In the genomic region with DNA sequence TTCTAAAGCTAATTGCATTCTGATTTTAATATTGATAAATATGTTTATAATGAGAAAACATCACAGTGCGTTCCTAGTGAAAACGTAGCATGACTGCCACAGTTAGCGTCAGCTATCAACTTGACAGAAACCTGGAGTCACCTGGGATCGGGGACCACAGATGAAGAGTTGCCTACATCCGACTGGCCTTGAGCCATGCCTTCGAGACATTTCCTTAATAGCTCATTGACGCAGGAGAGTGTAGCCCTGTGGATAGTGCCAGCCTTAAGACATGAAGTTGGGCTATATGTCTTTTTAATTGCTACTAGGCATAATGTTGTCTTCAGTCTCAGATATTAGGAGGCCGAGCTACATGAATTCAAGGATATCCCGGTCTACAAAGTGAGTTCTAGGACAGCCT, we compare ENCODE assay signal across 17 mouse cellular contexts.
A peak's percentile ranks its signal among the peaks of the same experiment; 100 is the strongest.
DNase-seq lines count a peak whose midpoint lies in the region; ATAC-seq lines count a peak whose summit lies in the region.
"Had no signal": no experiment of that assay in that cellular context is flagged by ENCODE, and none has a peak within 500 bp of the region (broad histone marks: within the 10 kb centered on the region; RNA-seq: fewer than 3 reads in every experiment).

No protein-coding gene starts in this region.

- 0 out of 2 replicates have a peak, but pooled peaks have one; percentile 29 for ATAC-seq in hindbrain, embryonic 12.5 days (ENCODE audit: low FRiP score)
- no peak for ATAC-seq in hindbrain, embryonic 11.5 days (ENCODE audit: low FRiP score)
- no peak for ATAC-seq in midbrain, embryonic 16.5 days
- ATAC-seq in forebrain, embryonic 11.5 days (replicated peaks; ENCODE audit: low FRiP score): peak; percentile 58; the same call in 1 of the 2 replicates
- ATAC-seq in forebrain, embryonic 15.5 days (replicated peaks): peak; percentile 62; the same call in 1 of the 2 replicates
- ATAC-seq: intestine, embryonic 16.5 days had no signal

- DNase-seq in hindbrain, embryonic 11.5 days (ENCODE audit: low spot score): no peak
- DNase-seq in midbrain, embryonic 10.5 days (ENCODE audit: low spot score): no peak
- DNase-seq in forebrain, embryonic 11.5 days (ENCODE audit: low spot score): no peak
- no peak for DNase-seq in heart, adult 9 months (ENCODE audit: low spot score in 2 of 2)
- no peak for DNase-seq in right cerebral cortex, adult 2 months (ENCODE audit: low spot score in 2 of 2)
- DNase-seq: adrenal gland, postnatal 10 days; cerebellum, adult 11-12 months; cerebellum, adult 9-10 months; cerebellum, postnatal 25 days; gastrocnemius, postnatal 10 days; heart, adult 2 months had no signal

- H3K9ac ChIP-seq in hindbrain, embryonic 12.5 days: no peak overlapping the region
- no peak overlapping the region for H3K9ac ChIP-seq in hindbrain, embryonic 11.5 days (ENCODE audit: low read depth, low read length)
- no peak overlapping the region for H3K9ac ChIP-seq in midbrain, embryonic 16.5 days (ENCODE audit: low read depth, low read length)
- no peak overlapping the region for H3K9ac ChIP-seq in forebrain, embryonic 11.5 days (ENCODE audit: low read length)
- no peak overlapping the region for H3K9ac ChIP-seq in forebrain, embryonic 15.5 days (replicated peaks)
- H3K9ac ChIP-seq: embryonic facial prominence, embryonic 12.5 days; heart, embryonic 12.5 days had no signal

- H3K27ac ChIP-seq in hindbrain, embryonic 12.5 days: no peak overlapping the region
- no peak overlapping the region for H3K27ac ChIP-seq in hindbrain, embryonic 11.5 days (ENCODE audit: low read depth, low read length)
- peak overlapping the region; percentile 50; the same call in 1 of the 2 replicates for H3K27ac ChIP-seq in midbrain, embryonic 16.5 days (ENCODE audit: low read length)
- no peak overlapping the region for H3K27ac ChIP-seq in midbrain, embryonic 10.5 days (replicated peaks)
- H3K27ac ChIP-seq in forebrain, embryonic 11.5 days (ENCODE audit: low read depth, low read length): no peak overlapping the region
- H3K27ac ChIP-seq in forebrain, embryonic 15.5 days (replicated peaks): peak overlapping the region; percentile 76
- H3K27ac ChIP-seq: embryonic facial prominence, embryonic 12.5 days; heart, adult 2 months had no signal

- H3K36me3 ChIP-seq in hindbrain, embryonic 12.5 days: no peaks in the 10 kb centered on the region
- H3K36me3 ChIP-seq in hindbrain, embryonic 11.5 days (ENCODE audit: control insufficient read depth, insufficient read depth, low read length): no peaks in the 10 kb centered on the region
- no peaks in the 10 kb centered on the region for H3K36me3 ChIP-seq in midbrain, embryonic 16.5 days (ENCODE audit: control insufficient read depth, insufficient read depth, low read length)
- H3K36me3 ChIP-seq in midbrain, embryonic 10.5 days: no peaks in the 10 kb centered on the region
- H3K36me3 ChIP-seq in forebrain, embryonic 11.5 days (ENCODE audit: control insufficient read depth, insufficient read depth, low read length): no peaks in the 10 kb centered on the region
- no peaks in the 10 kb centered on the region for H3K36me3 ChIP-seq in forebrain, embryonic 15.5 days
- H3K36me3 ChIP-seq: embryonic facial prominence, embryonic 12.5 days; heart, embryonic 12.5 days had no signal

- no peaks in the 10 kb centered on the region for H3K9me3 ChIP-seq in hindbrain, embryonic 12.5 days (replicated peaks)
- no peaks in the 10 kb centered on the region for H3K9me3 ChIP-seq in hindbrain, embryonic 11.5 days (ENCODE audit: control insufficient read depth, low read length)
- no peaks in the 10 kb centered on the region for H3K9me3 ChIP-seq in midbrain, embryonic 16.5 days (replicated peaks; ENCODE audit: control insufficient read depth, low read length, poor library complexity, severe bottlenecking)
- H3K9me3 ChIP-seq in midbrain, embryonic 10.5 days (replicated peaks): no peaks in the 10 kb centered on the region
- no peaks in the 10 kb centered on the region for H3K9me3 ChIP-seq in forebrain, embryonic 11.5 days (ENCODE audit: control insufficient read depth, low read length)
- H3K9me3 ChIP-seq in forebrain, embryonic 15.5 days: no peaks in the 10 kb centered on the region
- H3K9me3 ChIP-seq: embryonic facial prominence, embryonic 12.5 days; heart, embryonic 12.5 days had no signal

- no peaks in the 10 kb centered on the region for H3K27me3 ChIP-seq in hindbrain, embryonic 12.5 days
- H3K27me3 ChIP-seq in hindbrain, embryonic 11.5 days (ENCODE audit: control insufficient read depth, insufficient read depth, low read length): no peaks in the 10 kb centered on the region
- no peaks in the 10 kb centered on the region for H3K27me3 ChIP-seq in midbrain, embryonic 16.5 days (ENCODE audit: control insufficient read depth, insufficient read depth, low read depth, low read length)
- H3K27me3 ChIP-seq in midbrain, embryonic 10.5 days (ENCODE audit: low read depth, poor library complexity, severe bottlenecking): no peaks in the 10 kb centered on the region
- H3K27me3 ChIP-seq in forebrain, embryonic 11.5 days (ENCODE audit: control insufficient read depth, insufficient read depth, low read length): no peaks in the 10 kb centered on the region
- H3K27me3 ChIP-seq in forebrain, embryonic 15.5 days: no peaks in the 10 kb centered on the region
- H3K27me3 ChIP-seq: embryonic facial prominence, embryonic 12.5 days; heart, embryonic 12.5 days had no signal

- 74% methylated on average over 9 of the region's 9 CpGs for WGBS in hindbrain, embryonic 12.5 days
- 90% methylated on average over 9 of the region's 9 CpGs for WGBS in hindbrain, embryonic 11.5 days
- WGBS in midbrain, embryonic 16.5 days: 83% methylated on average over 9 of the region's 9 CpGs
- 92% methylated on average over 9 of the region's 9 CpGs for WGBS in midbrain, embryonic 10.5 days
- 83% methylated on average over 9 of the region's 9 CpGs for WGBS in forebrain, embryonic 11.5 days
- WGBS in forebrain, embryonic 15.5 days: 37% methylated on average over 9 of the region's 9 CpGs

- no peak overlapping the region for H3K4me3 ChIP-seq in hindbrain, embryonic 12.5 days
- H3K4me3 ChIP-seq in hindbrain, embryonic 11.5 days (ENCODE audit: low read depth, low read length): no peak overlapping the region
- no peak overlapping the region for H3K4me3 ChIP-seq in midbrain, embryonic 16.5 days (ENCODE audit: low read depth, low read length)
- no peak overlapping the region for H3K4me3 ChIP-seq in midbrain, embryonic 10.5 days
- H3K4me3 ChIP-seq in forebrain, embryonic 11.5 days (ENCODE audit: low read depth, low read length): no peak overlapping the region
- no peak overlapping the region for H3K4me3 ChIP-seq in forebrain, embryonic 15.5 days
- H3K4me3 ChIP-seq: embryonic facial prominence, embryonic 12.5 days; heart, adult 2 months; heart, embryonic 12.5 days had no signal

- 0 out of 2 replicates have a peak, but pooled peaks cover 2% of the 10 kb centered on the region for H3K4me1 ChIP-seq in hindbrain, embryonic 12.5 days
- no peaks in the 10 kb centered on the region for H3K4me1 ChIP-seq in hindbrain, embryonic 11.5 days (replicated peaks; ENCODE audit: control insufficient read depth, insufficient read depth, low read length)
- peaks cover 8% of the 10 kb centered on the region for H3K4me1 ChIP-seq in midbrain, embryonic 16.5 days (ENCODE audit: control insufficient read depth, insufficient read depth, low read length)
- no peaks in the 10 kb centered on the region for H3K4me1 ChIP-seq in midbrain, embryonic 10.5 days
- 0 out of 2 replicates have a peak, but pooled peaks cover 3% of the 10 kb centered on the region for H3K4me1 ChIP-seq in forebrain, embryonic 11.5 days (replicated peaks; ENCODE audit: control insufficient read depth, insufficient read depth, low read length)
- peaks cover 25% of the 10 kb centered on the region for H3K4me1 ChIP-seq in forebrain, embryonic 15.5 days
- H3K4me1 ChIP-seq: embryonic facial prominence, embryonic 12.5 days; heart, embryonic 12.5 days had no signal

- no peak overlapping the region for H3K4me2 ChIP-seq in hindbrain, embryonic 12.5 days (replicated peaks)
- no peak overlapping the region for H3K4me2 ChIP-seq in hindbrain, embryonic 11.5 days (replicated peaks; ENCODE audit: low read depth, low read length)
- H3K4me2 ChIP-seq in midbrain, embryonic 16.5 days (ENCODE audit: low read length): no peak overlapping the region
- H3K4me2 ChIP-seq in forebrain, embryonic 11.5 days (ENCODE audit: low read depth, low read length, severe bottlenecking): no peak overlapping the region
- H3K4me2 ChIP-seq in forebrain, embryonic 15.5 days (replicated peaks): peak overlapping the region; percentile 3; the same call in 1 of the 2 replicates
- H3K4me2 ChIP-seq: embryonic facial prominence, embryonic 12.5 days; heart, embryonic 12.5 days had no signal

Comparison
In these comparisons a context has a peak if more than half of its experiments do, and no peak if none do; other contexts are left out.
1. ATAC-seq: peak in hindbrain, embryonic 12.5 days (single experiment), forebrain, embryonic 11.5 days (single experiment) and forebrain, embryonic 15.5 days (single experiment); none in hindbrain, embryonic 11.5 days (single experiment) and midbrain, embryonic 16.5 days (single experiment).
2. H3K27ac ChIP-seq: peak in midbrain, embryonic 16.5 days (single experiment) and forebrain, embryonic 15.5 days (single experiment); none in hindbrain, embryonic 12.5 days (single experiment), hindbrain, embryonic 11.5 days (single experiment), midbrain, embryonic 10.5 days (single experiment) and forebrain, embryonic 11.5 days (single experiment).